Mouse (Mus musculus) cerebellum, adult 11-12 months (tissue): ENCODE results near the gene Rassf7.

ENCODE experiments used
- DNase-seq: peaks from one replicate; pipeline ENCODE4 v3.0.0; 2022

Rassf7 gene

DNA sequence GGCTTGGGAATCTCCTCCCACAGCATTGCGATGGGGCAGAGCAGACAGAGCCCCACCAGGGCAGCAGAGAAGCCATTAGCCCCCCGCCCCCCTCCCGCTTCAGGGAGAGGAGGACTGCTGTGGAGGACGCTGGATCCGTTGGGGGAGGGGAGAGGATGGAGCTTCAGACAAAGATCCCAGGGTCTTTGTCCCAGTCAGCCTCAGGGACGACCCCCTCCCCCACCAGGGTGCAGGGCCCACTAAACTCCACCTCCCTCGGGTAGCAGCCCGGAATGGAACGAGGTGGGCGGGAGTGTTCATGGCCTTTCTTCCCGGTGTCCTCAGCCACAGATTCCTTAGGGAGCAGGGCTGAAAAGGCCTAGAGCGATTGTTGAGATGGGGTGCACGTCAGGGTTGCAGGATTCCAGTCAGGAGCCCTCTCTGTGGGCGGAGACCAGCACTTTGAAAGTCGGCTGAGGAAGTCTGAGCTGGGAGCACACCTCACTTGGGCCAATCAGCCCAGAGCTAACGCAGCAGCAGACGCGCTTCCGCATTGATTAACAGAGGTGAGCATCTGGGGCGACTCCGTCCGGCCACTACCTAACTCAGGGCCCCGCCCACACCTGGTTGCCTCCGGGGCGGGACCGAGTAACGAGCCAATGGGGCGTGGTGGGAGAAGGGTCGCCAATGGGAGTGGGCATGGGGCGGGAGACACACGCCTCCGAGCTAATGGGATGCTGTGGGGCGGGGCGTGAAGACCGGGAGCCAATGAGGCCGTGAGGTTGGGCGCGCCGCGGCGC is at the start of gene Rassf7:
Gene Rassf7, plus strand, starts transcription at position 760 of the 779 bp plus-strand sequence.
- DNase-seq, result peak; percentile 91

DNA sequence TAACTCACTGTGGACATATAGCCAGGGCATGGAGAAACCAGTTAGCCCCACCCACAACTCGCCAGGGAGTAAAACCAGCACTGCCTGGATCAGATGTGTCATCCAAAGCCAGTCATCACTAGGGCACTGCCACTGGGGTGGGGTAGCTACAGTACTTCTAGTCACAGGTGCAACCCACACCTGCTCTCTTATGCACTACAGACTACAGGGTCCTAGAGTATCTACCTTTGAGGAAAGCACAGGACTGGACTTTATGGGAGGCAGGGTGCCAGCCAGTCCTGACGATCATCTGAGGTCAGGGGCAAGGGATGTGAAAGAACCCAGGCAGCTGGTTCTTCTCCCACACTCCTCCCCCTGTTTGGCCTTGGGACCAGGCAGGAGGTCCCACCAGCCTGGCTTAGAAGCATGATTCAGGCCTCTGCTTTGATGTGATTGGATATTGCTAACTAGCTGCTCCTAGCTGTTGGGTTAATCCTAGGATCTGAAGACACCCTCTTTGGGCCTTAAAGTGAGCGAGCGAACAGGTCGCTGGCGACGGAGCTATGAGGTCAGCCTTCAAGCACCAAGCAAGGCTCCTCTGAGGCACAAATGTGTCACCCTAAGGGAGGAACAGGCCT is 47.7 kb upstream of the Rassf7 start:
- peak; percentile 48 for DNase-seq

DNA sequence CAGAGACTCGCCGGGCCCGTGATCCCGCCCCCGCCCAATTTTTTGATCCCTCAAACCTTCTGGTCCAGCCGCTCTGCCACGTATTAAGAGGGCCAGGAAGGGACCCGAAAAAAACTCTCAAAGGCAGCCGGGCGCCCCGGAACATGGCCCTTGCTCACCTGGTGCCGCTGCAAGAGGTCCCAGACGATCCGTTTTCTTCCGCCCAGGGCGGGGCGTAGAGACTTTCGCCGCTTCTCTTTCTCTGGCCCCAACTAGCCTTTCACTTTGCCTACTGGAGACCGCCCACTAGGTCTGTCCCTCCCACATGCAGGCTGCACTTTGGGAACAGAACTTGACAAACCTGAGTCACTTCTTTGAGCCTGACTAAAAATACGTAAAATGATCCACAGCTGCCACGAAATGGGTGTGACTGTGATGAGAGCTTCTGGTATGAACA is 47.1 kb upstream of the Rassf7 start:
- no peak for DNase-seq

DNA sequence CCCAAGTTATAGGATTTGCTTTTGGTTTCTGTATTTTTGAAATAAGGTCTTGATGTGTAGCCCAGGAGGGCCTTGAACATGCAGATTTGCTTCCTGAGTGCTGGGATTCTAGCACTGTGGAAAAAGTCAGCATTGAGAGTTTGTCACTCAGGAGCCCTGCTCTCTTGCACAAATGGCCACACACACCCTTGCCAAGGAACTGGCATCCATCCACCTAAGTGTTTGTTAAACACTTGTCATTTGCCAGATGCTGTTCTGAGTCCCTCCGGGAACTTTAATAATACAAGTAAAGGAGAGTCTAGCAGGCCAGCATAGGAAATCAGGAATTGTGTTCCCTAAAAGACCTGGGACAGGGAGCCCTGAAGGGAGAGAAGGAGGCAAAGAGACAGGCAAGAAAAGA is 46.4 kb upstream of the Rassf7 start:
- no peak for DNase-seq

DNA sequence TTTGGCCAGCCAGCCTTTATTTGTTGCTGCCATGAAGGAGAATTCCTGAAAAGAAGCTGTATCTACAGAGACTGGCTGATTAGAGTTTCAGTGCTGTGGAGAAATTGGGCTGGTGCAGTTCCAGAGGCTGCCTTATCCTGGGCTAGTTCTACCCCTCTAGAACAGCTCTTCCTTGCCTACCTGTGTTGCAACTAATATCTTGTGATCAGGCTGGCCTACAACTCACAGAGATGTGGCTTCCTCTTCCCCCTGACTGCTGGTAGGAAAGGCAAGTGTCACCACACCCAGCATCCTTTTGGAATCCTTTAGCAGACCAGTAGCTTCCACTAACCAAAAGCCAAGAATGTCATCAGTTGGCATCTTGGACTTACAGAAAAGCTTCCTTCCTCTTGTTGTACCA is 45.8 kb upstream of the Rassf7 start:
- DNase-seq, result no peak

DNA sequence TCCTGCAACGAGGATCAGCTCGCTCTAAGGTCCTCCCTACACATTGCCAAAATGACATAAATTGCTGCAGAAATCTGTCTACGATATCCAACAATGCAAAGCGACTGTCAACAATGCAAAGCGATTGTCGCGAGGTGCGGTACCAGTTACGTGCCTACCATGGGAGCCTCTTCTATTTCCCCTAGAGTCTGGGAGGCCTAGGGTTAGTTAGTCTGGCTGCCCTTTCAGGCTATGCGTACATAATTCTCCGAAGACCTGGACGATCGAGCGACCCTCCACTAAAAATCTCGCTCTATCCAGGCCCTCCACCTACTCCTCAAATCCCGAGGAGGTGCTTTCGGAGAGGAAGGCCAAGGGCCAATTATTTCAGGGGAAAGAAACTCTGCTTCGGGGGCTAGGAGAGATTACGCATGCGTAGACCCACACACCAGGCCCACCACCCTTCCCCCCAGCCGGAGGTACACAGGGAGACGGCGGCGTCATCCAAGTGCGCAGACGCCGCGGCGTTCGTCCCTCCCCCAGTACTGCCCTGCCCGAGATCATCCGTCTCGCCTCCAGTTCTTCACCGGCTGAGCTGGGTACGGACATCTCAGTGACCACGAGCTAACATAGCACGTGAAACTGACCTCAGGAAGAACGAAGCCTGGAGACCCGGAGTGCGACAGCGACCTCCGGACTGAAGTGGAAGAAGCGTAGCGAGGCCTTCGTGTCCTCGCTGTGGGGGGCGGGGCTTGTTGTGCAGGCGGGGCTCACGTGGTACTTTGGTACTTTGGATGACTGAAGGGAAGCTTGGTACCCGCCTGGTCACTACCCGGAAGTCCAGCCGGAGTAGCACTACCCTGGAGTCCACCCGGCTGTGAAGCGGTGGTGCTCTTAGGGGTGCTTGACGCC is 43.3 kb upstream of the Rassf7 start, which contains the start of gene Rnh1:
Gene Rnh1, minus strand, starts transcription at position 742 of the 891 bp plus-strand sequence.
- DNase-seq, result peak; percentile 92

DNA sequence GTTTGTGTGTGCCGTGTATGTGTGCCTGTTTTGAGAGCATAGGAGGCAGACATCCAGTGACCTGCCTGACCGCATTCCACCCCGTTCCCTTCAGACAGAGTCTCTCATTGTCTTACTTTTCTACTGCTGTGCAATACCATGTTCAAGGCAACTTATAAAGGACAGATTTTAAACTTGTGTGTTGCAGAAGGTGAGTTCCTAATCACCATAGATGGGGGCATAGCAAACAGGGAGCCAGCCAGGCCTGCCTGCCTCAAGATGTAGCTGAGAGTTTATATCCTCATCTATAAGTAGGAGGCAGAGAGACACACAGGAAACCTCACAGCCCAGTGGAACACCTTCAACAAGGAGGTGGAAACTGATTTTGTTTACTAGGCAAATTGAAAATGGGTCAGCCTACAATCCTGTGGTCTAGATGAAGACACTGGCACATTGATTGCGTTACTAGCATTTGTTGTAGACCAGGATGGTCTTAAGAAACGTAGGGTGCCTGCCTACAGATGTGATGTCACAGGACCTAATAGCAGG is 42.3 kb upstream of the Rassf7 start:
- DNase-seq, result no peak

DNA sequence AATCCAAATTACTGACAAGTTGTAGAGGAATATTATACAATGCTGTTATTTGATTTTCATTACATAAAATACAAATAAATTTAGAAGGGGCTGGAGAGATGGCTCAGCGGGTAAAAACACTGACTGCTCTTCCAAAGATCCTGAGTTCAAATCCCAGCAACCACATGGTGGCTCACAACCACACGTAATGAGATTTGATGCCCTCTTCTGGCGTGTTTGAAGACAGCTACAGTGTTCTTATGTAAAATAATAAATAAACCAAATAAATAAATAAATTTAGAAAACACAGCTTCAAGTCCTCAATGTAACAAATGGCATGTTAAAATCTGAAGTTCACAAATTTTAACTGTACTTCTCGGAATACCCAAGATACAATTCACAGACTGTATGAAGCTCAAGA is 40.6 kb upstream of the Rassf7 start:
- no peak for DNase-seq

DNA sequence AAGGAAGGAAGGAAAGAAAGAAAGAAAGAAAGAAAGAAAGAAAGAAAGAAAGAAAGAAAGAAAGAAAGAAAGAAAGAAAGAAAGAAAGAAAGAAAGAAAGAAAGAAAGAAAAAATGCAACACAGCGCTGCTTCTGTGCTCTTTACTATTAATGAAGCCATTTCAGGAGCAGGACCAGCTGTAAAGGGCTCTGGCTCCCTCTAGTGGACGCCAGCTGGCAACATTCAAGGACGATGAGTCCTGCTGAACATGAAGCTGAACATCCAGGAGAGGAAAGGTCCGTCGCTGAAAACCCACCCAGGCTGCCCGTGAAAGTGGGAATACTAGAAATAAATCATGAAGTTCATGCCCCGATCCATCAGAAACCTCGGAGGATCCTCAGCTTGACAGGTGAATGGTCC is 39.5 kb upstream of the Rassf7 start:
- peak; percentile 77 for DNase-seq

DNA sequence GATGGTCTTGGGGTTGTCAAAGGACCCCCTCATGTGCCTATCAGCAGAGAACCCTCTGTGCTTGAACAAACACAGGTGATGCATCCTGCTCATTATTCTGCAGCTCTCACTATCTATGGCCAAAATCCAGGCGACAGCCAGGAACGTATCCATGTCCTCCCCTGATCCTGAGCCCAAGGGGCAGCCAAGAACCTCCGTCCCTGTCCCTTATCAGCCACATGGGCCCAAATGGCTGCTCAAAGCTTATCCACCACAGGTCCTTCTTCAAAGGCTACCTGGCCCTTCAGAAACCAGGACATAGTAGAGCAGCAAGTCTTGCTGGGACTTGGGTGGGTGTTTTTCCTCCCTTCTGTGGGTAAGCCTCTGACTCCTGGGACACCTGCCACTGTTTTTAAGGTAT is 27.5 kb upstream of the Rassf7 start:
- DNase-seq, result no peak

DNA sequence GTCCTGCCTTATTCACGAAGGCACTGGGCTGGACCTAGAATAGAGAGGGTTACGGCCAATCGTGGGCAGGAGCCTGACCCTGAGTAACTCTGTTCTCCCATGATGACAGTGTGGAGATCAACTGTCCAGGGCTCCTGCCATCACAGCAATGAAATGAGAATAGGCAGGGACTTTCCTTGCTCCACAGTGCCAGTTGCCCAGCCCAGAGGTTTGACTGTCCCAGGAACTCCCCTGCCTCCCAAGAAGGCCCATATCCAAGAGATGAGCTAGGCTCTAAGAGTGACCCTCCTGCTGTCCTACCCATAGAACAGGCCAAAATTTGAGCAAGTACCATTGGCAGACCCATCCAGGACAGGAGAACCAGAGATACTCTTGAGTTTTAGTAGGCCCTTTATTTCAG is 26.9 kb upstream of the Rassf7 start:
- no peak for DNase-seq

DNA sequence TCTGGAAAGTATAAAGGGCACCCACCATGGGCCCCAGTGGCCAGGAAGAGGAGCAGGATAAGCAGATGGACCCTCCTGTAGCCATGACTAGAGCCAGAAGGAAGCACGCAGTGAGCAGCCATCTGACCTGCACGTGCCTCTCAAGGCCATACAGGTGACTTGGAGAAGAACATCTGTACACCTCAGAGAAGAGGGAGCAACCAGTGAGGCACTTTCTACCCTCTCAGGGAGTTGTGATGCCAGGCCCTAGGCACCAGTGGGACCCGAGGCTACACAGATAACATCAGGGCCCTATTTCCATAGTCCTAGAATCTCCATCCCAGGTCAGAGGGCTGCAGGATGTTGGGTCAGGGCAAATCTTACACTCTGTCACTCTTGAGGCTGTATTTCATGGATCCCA is 25.4 kb upstream of the Rassf7 start:
- DNase-seq, result no peak

DNA sequence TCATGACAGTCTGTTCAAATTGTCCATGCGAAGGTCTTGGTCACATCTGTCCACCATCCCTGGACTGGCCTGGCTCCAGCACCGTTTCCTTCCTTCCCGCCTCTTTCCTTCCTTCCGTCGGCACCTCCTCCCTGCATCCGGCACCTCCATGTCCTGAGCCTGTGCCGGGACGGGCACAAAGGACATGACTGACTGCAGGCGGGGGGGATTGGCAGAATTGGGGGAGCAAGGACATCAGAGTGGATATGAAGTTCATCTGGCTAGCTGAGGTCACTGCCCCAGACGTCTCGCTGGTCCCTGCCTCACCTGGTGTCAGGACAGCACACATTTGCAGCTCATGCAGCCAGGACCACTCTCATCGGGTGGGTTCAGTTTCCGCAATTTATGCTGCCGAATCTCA is 24.6 kb upstream of the Rassf7 start:
- DNase-seq, result no peak

DNA sequence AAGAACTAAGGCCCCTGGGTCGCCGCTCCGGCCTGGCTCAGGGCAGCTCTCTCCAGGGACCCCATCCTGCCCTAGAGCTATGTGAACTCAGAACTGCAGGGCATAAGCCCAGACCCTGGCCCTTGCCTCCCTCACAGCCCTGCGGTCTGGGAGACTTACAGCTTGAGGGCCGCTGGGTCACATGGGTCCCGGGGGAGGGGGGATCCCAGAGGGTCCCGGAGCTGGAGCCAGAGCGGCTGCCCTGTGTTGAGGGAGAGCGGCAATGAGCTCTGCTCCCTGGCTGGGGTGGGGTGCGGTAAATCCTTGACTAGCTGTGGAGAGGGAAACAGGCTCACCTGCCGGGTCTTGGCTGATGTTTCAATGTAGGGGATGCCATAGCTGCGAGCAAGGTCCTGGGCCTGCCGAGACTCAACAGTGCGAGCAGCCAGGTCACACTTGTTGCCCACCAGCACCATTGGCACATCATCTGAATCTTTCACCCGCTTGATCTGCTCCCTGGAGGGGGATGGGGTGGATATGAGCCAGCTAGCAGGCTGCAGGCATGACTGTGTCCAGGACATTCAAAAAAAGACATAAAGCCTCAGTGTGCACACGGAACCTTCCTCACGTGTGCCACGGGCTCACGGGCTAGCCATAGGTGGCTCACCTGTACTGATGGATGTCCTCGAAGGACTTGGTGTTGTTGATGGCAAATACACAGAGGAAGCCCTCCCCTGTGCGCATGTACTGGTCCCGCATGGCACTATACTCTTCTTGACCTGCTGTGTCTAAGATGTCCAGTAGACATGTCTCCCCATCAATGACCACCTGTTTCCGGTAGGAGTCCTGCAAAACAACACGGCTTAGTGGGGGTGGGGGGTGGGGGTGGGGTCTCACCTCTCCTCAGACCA is 23.6 kb upstream of the Rassf7 start:
- DNase-seq, result peak; percentile 56

DNA sequence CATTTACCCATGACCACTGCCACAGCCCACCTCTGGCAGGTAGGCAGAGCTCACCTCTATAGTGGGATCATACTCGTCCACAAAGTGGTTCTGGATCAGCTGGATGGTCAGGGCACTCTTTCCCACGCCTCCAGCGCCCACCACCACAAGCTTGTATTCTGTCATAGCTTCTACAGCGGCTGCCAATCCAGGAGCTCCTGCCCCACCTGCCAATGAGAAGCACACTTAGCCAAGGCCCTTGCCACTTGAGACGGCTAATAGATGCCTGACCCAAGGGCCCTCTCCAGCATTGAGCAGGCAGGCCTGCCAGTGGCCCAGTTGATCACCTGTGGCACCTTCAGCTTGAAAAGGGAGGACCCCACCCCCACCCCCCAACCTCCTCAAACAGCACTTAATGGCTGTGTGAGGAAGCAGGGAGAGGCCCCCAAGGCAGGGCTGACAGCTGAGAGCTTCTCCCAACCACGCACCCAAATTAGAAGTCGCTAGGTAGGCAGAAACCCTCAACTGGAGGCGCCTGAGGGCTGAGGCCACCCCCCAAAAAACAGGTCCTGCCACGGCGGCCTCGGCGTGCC is 22.8 kb upstream of the Rassf7 start:
- peak; percentile 58 for DNase-seq

DNA sequence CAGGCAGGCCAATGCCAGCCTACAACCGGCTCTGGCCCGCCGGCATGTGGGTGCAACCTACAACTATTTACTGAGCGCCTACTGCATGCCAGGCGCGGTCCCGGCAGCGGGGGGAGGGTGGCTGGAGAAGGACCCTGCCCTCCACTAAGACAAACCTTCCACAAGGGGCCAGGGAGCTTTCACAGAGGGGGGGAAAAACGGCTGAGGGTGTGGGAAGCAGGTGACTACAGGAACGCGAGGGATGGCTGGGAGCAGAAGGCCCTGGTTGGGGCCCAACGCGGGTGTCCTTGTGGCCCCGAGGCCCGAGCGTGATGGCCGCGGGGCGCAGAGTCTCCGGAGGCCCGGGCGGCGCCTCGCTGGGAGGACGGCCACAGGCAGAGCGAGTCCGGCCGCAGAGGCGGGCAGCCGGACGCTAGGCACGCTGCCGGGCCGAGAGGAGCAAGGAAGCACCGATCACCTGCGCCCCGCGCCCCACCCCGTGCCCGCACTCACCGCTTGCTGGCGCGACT is 22.3 kb upstream of the Rassf7 start:
- peak; percentile 66 for DNase-seq

DNA sequence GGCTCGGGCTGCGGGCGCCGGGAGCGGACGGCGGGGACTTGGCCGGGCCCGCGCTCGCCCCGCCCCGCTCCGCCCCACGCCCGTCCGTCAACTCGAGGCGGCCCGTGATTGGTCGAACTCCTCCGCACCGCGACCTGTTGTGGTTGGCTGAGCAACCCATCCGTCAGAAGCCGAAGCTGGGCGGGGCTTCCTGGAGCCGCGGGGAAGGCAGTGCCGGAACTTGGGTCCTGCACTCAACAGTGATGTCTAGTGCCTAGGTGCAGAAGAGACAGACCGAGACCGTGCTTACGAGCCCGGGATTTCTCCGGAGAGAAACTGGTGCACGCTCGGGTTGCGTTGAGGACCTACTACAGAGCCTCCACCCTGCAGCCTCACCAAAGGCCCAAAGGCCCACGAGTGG is 21.7 kb upstream of the Rassf7 start, which contains the start of the genes Hras and Lrrc56:
Gene Hras, minus strand, starts transcription at position 58 of the 400 bp plus-strand sequence.
Gene Lrrc56, plus strand, starts transcription at position 210 of the 400 bp plus-strand sequence.
- DNase-seq, result peak; percentile 97

DNA sequence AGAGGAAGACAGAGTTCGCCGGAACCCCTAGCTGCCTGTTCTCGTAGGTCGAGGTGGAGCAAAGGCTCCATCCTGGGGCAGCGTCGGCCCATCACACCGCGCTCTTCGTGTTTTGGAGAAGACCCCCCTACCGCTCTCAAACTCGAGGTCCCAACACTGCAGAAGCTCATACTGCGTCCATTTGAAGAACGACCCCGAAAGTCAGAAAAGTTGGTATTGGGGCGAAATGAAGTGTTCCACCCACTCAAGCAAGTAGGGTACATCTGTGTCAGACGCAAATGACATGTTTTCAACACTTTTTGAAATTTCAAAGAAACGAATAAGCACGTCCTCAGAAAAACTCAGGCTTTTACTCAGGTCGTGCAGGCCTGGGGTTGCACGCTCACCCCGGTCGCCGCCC is 21.3 kb upstream of the Rassf7 start:
- DNase-seq, result no peak

DNA sequence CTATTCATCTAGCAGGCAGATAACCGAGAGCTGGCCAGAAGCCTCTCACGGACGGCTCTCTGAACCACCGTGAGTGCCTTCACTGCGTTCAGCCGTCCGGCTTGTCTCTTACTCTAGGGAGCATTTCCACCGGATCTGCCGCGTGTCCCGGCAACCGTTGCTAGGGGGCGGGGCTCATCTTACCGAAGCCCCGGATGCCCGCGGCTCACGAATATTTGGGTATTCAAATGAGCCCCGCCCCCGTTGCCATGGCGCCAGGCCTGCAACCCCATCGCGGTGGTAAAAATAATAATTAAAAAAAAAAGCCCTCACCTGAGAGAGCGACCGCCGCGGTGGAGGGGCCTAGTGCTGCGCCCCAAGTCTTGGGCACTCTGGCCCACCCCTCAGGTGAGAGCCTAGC is 20.8 kb upstream of the Rassf7 start:
- peak; percentile 80 for DNase-seq

DNA sequence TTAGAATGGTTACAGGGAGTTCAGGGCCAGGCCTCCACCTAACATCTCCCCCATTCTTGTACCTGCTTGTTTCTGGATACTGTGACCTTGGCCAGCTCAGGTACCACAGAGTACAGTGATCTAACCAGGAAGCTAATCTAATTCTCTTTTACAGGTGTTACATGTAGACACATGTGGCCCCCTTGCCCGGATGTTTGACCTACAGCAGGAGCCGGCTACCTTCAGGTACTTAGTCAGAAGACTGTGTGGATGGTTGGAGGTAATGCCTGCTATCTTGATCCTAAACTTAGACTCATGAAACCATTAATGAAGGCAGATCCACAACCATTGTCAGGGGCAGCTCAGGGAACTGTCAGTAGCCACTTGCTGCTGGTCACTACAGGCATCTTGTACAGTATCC is 19.9 kb upstream of the Rassf7 start:
- DNase-seq, result no peak

DNA sequence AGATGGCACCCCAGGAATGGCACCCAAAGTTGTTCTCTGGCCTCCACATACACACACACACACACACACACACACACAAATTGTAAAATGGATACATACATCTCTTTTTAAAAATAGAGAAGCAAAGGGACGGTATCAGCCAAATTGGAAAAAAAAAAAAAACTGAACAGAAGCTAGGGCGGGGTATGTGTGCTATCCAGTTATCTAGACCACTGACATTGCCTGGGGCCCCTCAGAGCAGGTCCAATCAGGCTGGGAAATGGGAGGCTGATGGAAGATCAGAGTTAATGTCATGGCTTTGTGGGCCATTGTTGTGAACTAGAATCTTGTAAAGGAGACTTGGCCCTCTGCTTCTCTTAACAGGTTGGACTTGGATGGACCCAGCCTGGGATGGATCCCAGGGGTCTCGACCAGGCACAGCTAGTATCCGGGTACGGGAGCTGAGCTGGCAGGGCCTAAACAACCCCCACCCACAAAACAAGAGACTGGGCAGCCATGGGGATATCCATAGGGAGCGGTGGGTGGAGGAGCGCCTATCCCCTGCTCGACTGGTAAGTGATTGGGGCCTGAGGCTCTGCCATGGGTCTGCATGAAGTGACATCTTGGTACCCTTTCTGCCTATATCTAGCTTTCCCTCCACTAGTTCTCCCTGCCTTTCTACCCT is 18.9 kb upstream of the Rassf7 start:
- DNase-seq, result no peak
